Mouse (Mus musculus) cerebellum, postnatal 14 days (tissue): Measurements from ENCODE around the gene Vmn2r5.
"Not testable (repeated sequence)": the region's sequence is repeated elsewhere in the genome, so short reads cannot be mapped to it uniquely, and the experiment has no call there.

Source experiments
- DNase-seq, 2 experiments: peaks; one replicate each; pipeline ENCODE4 v3.0.0; 2021; ENCODE audit warnings: mixed read lengths in 2 of 2

Gene Vmn2r5

GRCm38 (mm10) chr3:64509742-64510141 lies at the start of gene Vmn2r5:
Gene Vmn2r5 (minus strand): TSS chr3:64509842.
- DNase-seq, result not testable (repeated sequence)

- not testable (repeated sequence) for DNase-seq
Measured at GRCm38 (mm10) chr3:64523585-64523984, 13.9 kb upstream of the Vmn2r5 start.
